Mouse (Mus musculus) hindlimb bud, embryonic 11.5 days (tissue): ENCODE measurements around the gene Slc25a11.

ENCODE experiments used
- DNase-seq: peaks from one replicate; pipeline ENCODE4 v3.0.0-alpha.2; 2012; ENCODE audit warnings: low read depth, low spot score; ENCODE audit errors: extremely low spot score

Gene Slc25a11

GRCm38 (mm10) chr11:70646691-70647650 lies at the start of gene Slc25a11, which contains the start of gene Rnf167:
TSS of gene Slc25a11 (minus strand) at chr11:70647479.
TSS of gene Rnf167 (plus strand) at chr11:70647235.
- peak; percentile 97 for DNase-seq

- no peak for DNase-seq
These were observed 46.2 kb upstream of the Slc25a11 start for GRCm38 (mm10) chr11:70693504-70693903.

GRCm38 (mm10) chr11:70689578-70689977 lies 42.3 kb upstream of the Slc25a11 start:
- DNase-seq, result no peak

- DNase-seq, result no peak
These were observed 41.1 kb upstream of the Slc25a11 start for GRCm38 (mm10) chr11:70688372-70688771.

GRCm38 (mm10) chr11:70687601-70688199 lies 40.4 kb upstream of the Slc25a11 start, which contains the start of gene Camta2:
TSS of gene Camta2 (minus strand) at chr11:70688105.
- no peak for DNase-seq

- no peak for DNase-seq
These were observed 39.8 kb upstream of the Slc25a11 start for GRCm38 (mm10) chr11:70686901-70687566.

GRCm38 (mm10) chr11:70683640-70684039 lies 36.4 kb upstream of the Slc25a11 start:
- no peak for DNase-seq

GRCm38 (mm10) chr11:70681897-70682581 lies 34.8 kb upstream of the Slc25a11 start:
- DNase-seq, result no peak

GRCm38 (mm10) chr11:70681170-70681569 lies 33.9 kb upstream of the Slc25a11 start:
- DNase-seq, result no peak

GRCm38 (mm10) chr11:70679894-70680293 lies 32.6 kb upstream of the Slc25a11 start:
- no peak for DNase-seq

GRCm38 (mm10) chr11:70679361-70679760 lies 32.1 kb upstream of the Slc25a11 start:
- DNase-seq, result no peak

- no peak for DNase-seq
These were observed 31.3 kb upstream of the Slc25a11 start for GRCm38 (mm10) chr11:70678576-70678975.

- no peak for DNase-seq
These were observed 30.8 kb upstream of the Slc25a11 start for GRCm38 (mm10) chr11:70678092-70678491.

GRCm38 (mm10) chr11:70674501-70674900 lies 27.2 kb upstream of the Slc25a11 start:
- no peak for DNase-seq

GRCm38 (mm10) chr11:70674014-70674413 lies 26.7 kb upstream of the Slc25a11 start:
- DNase-seq, result no peak

- DNase-seq, result no peak
These were observed 24.2 kb upstream of the Slc25a11 start for GRCm38 (mm10) chr11:70671333-70672047.

- DNase-seq, result no peak
These were observed 23.2 kb upstream of the Slc25a11 start for GRCm38 (mm10) chr11:70670483-70670882.

- DNase-seq, result no peak
These were observed 22.5 kb upstream of the Slc25a11 start for GRCm38 (mm10) chr11:70669582-70670345.

- DNase-seq, result peak; percentile 98
These were observed 21.7 kb upstream of the Slc25a11 start, which contains the start of gene Spag7 for GRCm38 (mm10) chr11:70668771-70669505. TSS of gene Spag7 (minus strand) at chr11:70669416.
